Mouse (Mus musculus): ENCODE data around the gene Polr2e. TPM values are rescaled to one million over a fixed set of nuclear protein-coding genes. Genes with fewer than 3 reads are reported as not detected.
A peak's percentile ranks its signal among the peaks of the same experiment; 100 is the strongest.

Polr2e gene
- total RNA-seq, 1 experiment from 2014 or later: 95.9 TPM

- ATAC-seq (replicated peaks; ENCODE audit: insufficient number of reproducible peaks, low FRiP score, low TSS enrichment, poor library complexity, severe bottlenecking): no peak
These were observed 41.8 kb downstream of the Polr2e start for GRCm38 (mm10) chr10:79997819-79998218.

GRCm38 (mm10) chr10:79997034-79997760, 42.4 kb downstream of the Polr2e start:
- ATAC-seq (replicated peaks; ENCODE audit: insufficient number of reproducible peaks, low FRiP score, low TSS enrichment, poor library complexity, severe bottlenecking): 0 out of 2 replicates have a peak, but pooled peaks have one; percentile 20

GRCm38 (mm10) chr10:79996272-79997033, 43.1 kb downstream of the Polr2e start, which contains the start of gene Abca7:
Abca7 (plus strand) TSS chr10:79996494.
- ATAC-seq (replicated peaks; ENCODE audit: insufficient number of reproducible peaks, low FRiP score, low TSS enrichment, poor library complexity, severe bottlenecking): peak; percentile 86

- ATAC-seq (replicated peaks; ENCODE audit: insufficient number of reproducible peaks, low FRiP score, low TSS enrichment, poor library complexity, severe bottlenecking): no peak
These were observed 44.0 kb downstream of the Polr2e start for GRCm38 (mm10) chr10:79995636-79996035.

GRCm38 (mm10) chr10:79994397-79995115, 45.0 kb downstream of the Polr2e start:
- 0 out of 2 replicates have a peak, but pooled peaks have one; percentile 14 for ATAC-seq (replicated peaks; ENCODE audit: insufficient number of reproducible peaks, low FRiP score, low TSS enrichment, poor library complexity, severe bottlenecking)

GRCm38 (mm10) chr10:79991548-79991947, 48.0 kb downstream of the Polr2e start:
- no peak for ATAC-seq (replicated peaks; ENCODE audit: insufficient number of reproducible peaks, low FRiP score, low TSS enrichment, poor library complexity, severe bottlenecking)

- no peak for ATAC-seq (replicated peaks; ENCODE audit: insufficient number of reproducible peaks, low FRiP score, low TSS enrichment, poor library complexity, severe bottlenecking)
These were observed 48.5 kb downstream of the Polr2e start for GRCm38 (mm10) chr10:79991099-79991498.

GRCm38 (mm10) chr10:79989870-79990269, 49.7 kb downstream of the Polr2e start:
- ATAC-seq (replicated peaks; ENCODE audit: insufficient number of reproducible peaks, low FRiP score, low TSS enrichment, poor library complexity, severe bottlenecking): no peak

GRCm38 (mm10) chr10:79989272-79989786, 50.3 kb downstream of the Polr2e start:
- ATAC-seq (replicated peaks; ENCODE audit: insufficient number of reproducible peaks, low FRiP score, low TSS enrichment, poor library complexity, severe bottlenecking): no peak

- ATAC-seq (replicated peaks; ENCODE audit: insufficient number of reproducible peaks, low FRiP score, low TSS enrichment, poor library complexity, severe bottlenecking): no peak
These were observed 50.9 kb downstream of the Polr2e start, which contains the start of gene Cnn2 for GRCm38 (mm10) chr10:79988506-79989271. Cnn2 (plus strand) TSS chr10:79988584.

- ATAC-seq (replicated peaks; ENCODE audit: insufficient number of reproducible peaks, low FRiP score, low TSS enrichment, poor library complexity, severe bottlenecking): no peak
These were observed 51.7 kb downstream of the Polr2e start for GRCm38 (mm10) chr10:79987771-79988505.

- peak; percentile 32 for ATAC-seq (replicated peaks; ENCODE audit: insufficient number of reproducible peaks, low FRiP score, low TSS enrichment, poor library complexity, severe bottlenecking)
These were observed 52.6 kb downstream of the Polr2e start for GRCm38 (mm10) chr10:79986963-79987362.

GRCm38 (mm10) chr10:79986232-79986878, 53.2 kb downstream of the Polr2e start:
- no peak for ATAC-seq (replicated peaks; ENCODE audit: insufficient number of reproducible peaks, low FRiP score, low TSS enrichment, poor library complexity, severe bottlenecking)

Other genes starting within 250 kb of the Polr2e start
- gene Prss57, start 248.8 kb downstream of the Polr2e start, total RNA-seq (2017): 0.21 to 2.1 TPM in 2 of 3 replicates, not detected in the other
- 21.3 to 30.9 TPM (median 27.0 TPM) in 3 replicates for gene Palm, start 246.2 kb downstream of the Polr2e start, total RNA-seq (2017)
- not detected in 3 replicates for gene Misp, start 218.8 kb downstream of the Polr2e start, total RNA-seq (2017)
- gene Ptbp1, start 185.4 kb downstream of the Polr2e start, total RNA-seq (2017): 55.7 to 124 TPM (median 78.8 TPM) in 3 replicates
- gene Prtn3, start 165.3 kb downstream of the Polr2e start, total RNA-seq (2017): not detected in 3 replicates
- gene Plppr3, start 165.2 kb downstream of the Polr2e start, total RNA-seq (2017): 0.95 TPM in 1 of 3 replicates, not detected in the others
- not detected in 3 replicates for gene Elane, start 153.5 kb downstream of the Polr2e start, total RNA-seq (2017)
- gene Cfd, start 148.9 kb downstream of the Polr2e start, total RNA-seq (2017): not detected in 3 replicates
- 13.3 to 16.8 TPM (median 13.3 TPM) in 3 replicates for gene Med16, start 130.9 kb downstream of the Polr2e start, total RNA-seq (2017)
- not detected in 3 replicates for gene Gm26602, start 128.9 kb downstream of the Polr2e start, total RNA-seq (2017)
- 0.39 TPM in 1 of 3 replicates, not detected in the others for gene Kiss1r, start 122.8 kb downstream of the Polr2e start, total RNA-seq (2017)
- 23.4 to 53.8 TPM (median 35.4 TPM) in 3 replicates for gene R3hdm4, start 118.6 kb downstream of the Polr2e start, total RNA-seq (2017)
- 35.3 to 38.9 TPM (median 36.8 TPM) in 3 replicates for gene Arid3a, start 112.8 kb downstream of the Polr2e start, total RNA-seq (2017)
- gene Wdr18, start 79.6 kb downstream of the Polr2e start, total RNA-seq (2017): 7.8 to 14.2 TPM (median 8.8 TPM) in 3 replicates
- gene Grin3b, start 69.1 kb downstream of the Polr2e start, total RNA-seq (2017): not detected in 3 replicates
- gene Tmem259, start 55.5 kb downstream of the Polr2e start, total RNA-seq (2017): 49.0 to 80.6 TPM (median 59.1 TPM) in 3 replicates
- 210 to 295 TPM (median 228 TPM) in 3 replicates for gene Cnn2, start 51.2 kb downstream of the Polr2e start, total RNA-seq (2017)
- 33.6 to 53.0 TPM (median 45.9 TPM) in 3 replicates for gene Abca7, start 43.3 kb downstream of the Polr2e start, total RNA-seq (2017)
- 356 to 478 TPM (median 365 TPM) in 3 replicates for gene Arhgap45, start 23.1 kb downstream of the Polr2e start, total RNA-seq (2017)
- gene Gpx4, start 7.4 kb upstream of the Polr2e start, total RNA-seq (2017): 250 to 253 TPM (median 251 TPM) in 3 replicates
- 50.6 to 75.0 TPM (median 51.9 TPM) in 3 replicates for gene Sbno2, start 65.8 kb upstream of the Polr2e start, total RNA-seq (2017)
- gene Stk11, start 76.0 kb upstream of the Polr2e start, total RNA-seq (2017): 155 to 177 TPM (median 155 TPM) in 3 replicates
- gene Atp5d, start 98.8 kb upstream of the Polr2e start, total RNA-seq (2017): 26.1 to 49.8 TPM (median 29.5 TPM) in 3 replicates
- gene Cbarp, start 101.0 kb upstream of the Polr2e start, total RNA-seq (2017): 0.29 to 5.8 TPM (median 4.1 TPM) in 3 replicates
- gene Midn, start 108.5 kb upstream of the Polr2e start, total RNA-seq (2017): 27.3 to 65.5 TPM (median 29.9 TPM) in 3 replicates
- 137 to 163 TPM (median 145 TPM) in 3 replicates for gene Cirbp, start 126.2 kb upstream of the Polr2e start, total RNA-seq (2017)
- 16.2 to 29.1 TPM (median 18.0 TPM) in 3 replicates for gene 1600002K03Rik, start 133.1 kb upstream of the Polr2e start, total RNA-seq (2017)
- 1.0 TPM in 1 of 3 replicates, not detected in the others for gene Efna2, start 139.7 kb upstream of the Polr2e start, total RNA-seq (2017)
- 43.7 to 46.7 TPM (median 46.2 TPM) in 3 replicates for gene Mum1, start 186.6 kb upstream of the Polr2e start, total RNA-seq (2017)
- gene Ndufs7, start 209.3 kb upstream of the Polr2e start, total RNA-seq (2017): 60.9 to 74.8 TPM (median 61.4 TPM) in 3 replicates
- 3.8 to 4.7 TPM in 2 of 3 replicates, not detected in the other for gene Gamt, start 221.2 kb upstream of the Polr2e start, total RNA-seq (2017)
- 85.1 to 132 TPM (median 92.5 TPM) in 3 replicates for gene Dazap1, start 221.7 kb upstream of the Polr2e start, total RNA-seq (2017)